Mouse (Mus musculus) liver, embryonic 16.5 days (tissue): Measurements from ENCODE around the gene Gm6993. TPM values are rescaled to one million over a fixed set of nuclear protein-coding genes. Genes with fewer than 3 reads are reported as not detected.

Source experiments
- ATAC-seq: fragments of 200-750 bp; cut with Nextera tagmentation; 2 replicates; pipeline ENCODE4 v1.8.0; 2017; ENCODE audit warnings: low read depth, mild to moderate bottlenecking, moderate number of reproducible peaks, moderate library complexity
- H3K27ac ChIP-seq: fragments of 300-500 bp; sonication (generic); 2 replicates; pipeline ENCODE4 v1.5.1; 2014; ENCODE audit warnings: mild to moderate bottlenecking, low read length
- H3K27me3 ChIP-seq: fragments of 300-500 bp; sonication (generic); 2 replicates; pipeline ENCODE4 v1.6.1; 2014; ENCODE audit warnings: low read depth, low read length, mixed read lengths; ENCODE audit not compliant: control insufficient read depth, insufficient read depth
- H3K36me3 ChIP-seq: fragments of 300-500 bp; sonication (generic); 2 replicates; pipeline ENCODE4 v1.6.1; 2014; ENCODE audit warnings: mild to moderate bottlenecking; ENCODE audit not compliant: control insufficient read depth, insufficient read depth
- H3K4me1 ChIP-seq: fragments of 300-500 bp; sonication (generic); 2 replicates; pipeline ENCODE4 v1.6.1; 2014; ENCODE audit warnings: low read depth, low read length, mixed read lengths; ENCODE audit not compliant: control insufficient read depth
- H3K4me2 ChIP-seq: fragments of 300-500 bp; sonication (generic); 2 replicates; pipeline ENCODE4 v1.6.1; 2014; ENCODE audit warnings: low read depth, low read length, mixed read lengths
- H3K4me3 ChIP-seq: fragments of 300-500 bp; sonication (generic); 2 replicates; pipeline ENCODE4 v1.5.1; 2014; ENCODE audit warnings: low read depth, mild to moderate bottlenecking, low read length
- H3K9ac ChIP-seq: fragments of 300-500 bp; sonication (generic); 2 replicates; pipeline ENCODE4 v1.6.1; 2014; ENCODE audit warnings: low read depth, low read length
- H3K9me3 ChIP-seq: fragments of 300-500 bp; sonication (generic); replicated peaks from 2 replicates; pipeline ENCODE4 v1.6.1; 2016; ENCODE audit warnings: low read length; ENCODE audit not compliant: control insufficient read depth
- WGBS: fragments of 180-500 bp; shearing (Covaris S2); extraction: QIAGEN DNeasy Blood & Tissue Kit; methylation state at CpG from one replicate; pipeline ENCODE4 v1.1.7; 2014; ENCODE audit not compliant: insufficient replicate concordance; 5-methylcytosine and 5-hydroxymethylcytosine counted together
- polyA plus RNA-seq: library from polyadenylated mRNA; unstranded; fragments of >200 nt; fragmentation: Nextera tagmentation; extraction: Ambion mirVana; gene quantifications from 2 replicates; pipeline ENCODE4 v1.2.1, GENCODE M21; 2015

Gm6993 gene
- polyA plus RNA-seq, 1 experiment from 2014 or later = not detected

DNA sequence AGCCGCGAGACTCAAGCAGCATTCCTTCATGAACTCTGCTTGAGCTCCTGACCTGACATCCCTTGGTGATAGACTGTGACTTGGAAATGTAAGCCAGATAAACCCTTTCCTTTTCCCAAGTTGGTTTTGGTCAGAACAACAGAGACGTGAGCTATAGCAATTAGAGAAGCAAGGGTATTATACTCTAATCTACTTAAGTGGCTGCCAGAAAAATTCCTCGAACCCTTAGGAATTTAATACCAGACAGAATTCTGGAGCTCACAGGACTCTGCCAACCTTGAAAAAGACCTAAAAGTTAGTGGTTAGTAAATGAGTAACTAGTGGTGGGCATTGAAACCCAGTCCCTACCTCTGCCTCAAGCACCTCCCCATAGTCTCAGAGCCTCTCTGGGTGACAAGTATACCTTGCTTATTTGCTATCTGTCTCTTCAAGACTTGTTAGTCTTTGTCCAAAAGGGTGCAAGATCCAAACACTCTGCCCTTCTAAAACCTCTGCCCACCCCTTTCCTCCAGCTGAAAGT, 43.1 kb downstream of the Gm6993 start:
- 56% methylated on average over 4 of the region's 4 CpGs for WGBS
- Histone ChIP-seq H3K9me3 (no peaks in the 10 kb centered on the region), H3K27me3 (no peaks in the 10 kb centered on the region), H3K4me1 (no peaks in the 10 kb centered on the region), H3K4me2 (no peak overlapping the region), H3K9ac (no peak overlapping the region), H3K4me3 (no peak overlapping the region), H3K27ac (no peak overlapping the region), H3K36me3 (no peaks in the 10 kb centered on the region)
- no peak for ATAC-seq

- no peaks in the 10 kb centered on the region for H3K36me3 ChIP-seq
- no peak overlapping the region for H3K9ac ChIP-seq
- no peaks in the 10 kb centered on the region for H3K27me3 ChIP-seq
- H3K9me3 ChIP-seq = no peaks in the 10 kb centered on the region
- WGBS = 73% methylated on average over 10 of the region's 10 CpGs
- peaks cover 3% of the 10 kb centered on the region for H3K4me1 ChIP-seq
- no peak overlapping the region for H3K4me3 ChIP-seq
- ATAC-seq = no peak
- no peak overlapping the region for H3K4me2 ChIP-seq
- no peak overlapping the region for H3K27ac ChIP-seq
These were observed 48.5 kb downstream of the Gm6993 start for GRCm38 (mm10) chr12:31289046-31289445.

Other genes starting within 250 kb of the Gm6993 start
- gene Fam110c, start 166.9 kb upstream of the Gm6993 start, polyA plus RNA-seq = 3.0 and 3.4 TPM in 2 replicates
- gene Lamb1, start 24.5 kb downstream of the Gm6993 start, polyA plus RNA-seq = 4.3 and 6.0 TPM in 2 replicates
- gene Dld, start 110.7 kb downstream of the Gm6993 start, polyA plus RNA-seq = 74.2 and 76.9 TPM in 2 replicates
- 0.07 and 0.45 TPM in 2 replicates for gene Slc26a3, start 150.1 kb downstream of the Gm6993 start, polyA plus RNA-seq